Mouse (Mus musculus): ENCODE measurements at regions not wholly inside any gene's neighbourhood (a gene's known extent, or its start where the extent isn't known, plus 50 kb on each side); places are given as distances from the start of the nearest gene placed in this dataset.

GRCm38 (mm10) chr1:90380034-90380705, 176.4 kb downstream of the Ackr3 start:
- no peak overlapping the region for H3K27ac ChIP-seq (ENCODE audit: low read depth, low read length)
- no peaks in the 10 kb centered on the region for H3K9me3 ChIP-seq (ENCODE audit: control insufficient read depth, low read length)
- WGBS = 85% methylated on average over 9 of the region's 9 CpGs

GRCm38 (mm10) chr1:90382941-90383470, 179.2 kb downstream of the Ackr3 start:
- DNase-seq (ENCODE audit: low spot score, missing footprints) (no peak), ATAC-seq (ENCODE audit: low FRiP score) (no peak)
- H3K4me3 ChIP-seq (ENCODE audit: low read depth, low read length) = no peak overlapping the region
- H3K27me3 ChIP-seq (ENCODE audit: control insufficient read depth, insufficient read depth, low read length) = no peaks in the 10 kb centered on the region
- no peak overlapping the region for H3K9ac ChIP-seq (ENCODE audit: low read length)
- H3K9me3 ChIP-seq (ENCODE audit: control insufficient read depth, low read length) = no peaks in the 10 kb centered on the region
- WGBS = 85% methylated on average over 11 of the region's 11 CpGs
- no peaks in the 10 kb centered on the region for H3K4me1 ChIP-seq (ENCODE audit: control insufficient read depth, insufficient read depth, low read length)
- H3K27ac ChIP-seq (ENCODE audit: low read depth, low read length) = no peak overlapping the region
- H3K36me3 ChIP-seq (ENCODE audit: control insufficient read depth, insufficient read depth, low read length) = no peaks in the 10 kb centered on the region
- H3K4me2 ChIP-seq = no peak overlapping the region

More at GRCm38 (mm10) chr1:90380034-90380705, 176.4 kb downstream of the Ackr3 start:
- DNase-seq (ENCODE audit: low spot score, missing footprints) (no peak), ATAC-seq (ENCODE audit: low FRiP score) (no peak)
- Histone ChIP-seq H3K27me3 (ENCODE audit: control insufficient read depth, insufficient read depth, low read length) (no peaks in the 10 kb centered on the region), H3K4me1 (ENCODE audit: control insufficient read depth, insufficient read depth, low read length) (no peaks in the 10 kb centered on the region), H3K4me2 (no peak overlapping the region), H3K4me3 (ENCODE audit: low read depth, low read length) (no peak overlapping the region), H3K36me3 (ENCODE audit: control insufficient read depth, insufficient read depth, low read length) (no peaks in the 10 kb centered on the region), H3K9ac (ENCODE audit: low read length) (no peak overlapping the region)

GRCm38 (mm10) chr1:90385024-90385423, 181.2 kb downstream of the Ackr3 start:
- Histone ChIP-seq H3K27me3 (ENCODE audit: control insufficient read depth, insufficient read depth, low read length) (no peaks in the 10 kb centered on the region), H3K27ac (ENCODE audit: low read depth, low read length) (no peak overlapping the region), H3K36me3 (ENCODE audit: control insufficient read depth, insufficient read depth, low read length) (no peaks in the 10 kb centered on the region), H3K4me2 (no peak overlapping the region), H3K9me3 (ENCODE audit: control insufficient read depth, low read length) (no peaks in the 10 kb centered on the region), H3K9ac (ENCODE audit: low read length) (no peak overlapping the region), H3K4me3 (ENCODE audit: low read depth, low read length) (no peak overlapping the region), H3K4me1 (ENCODE audit: control insufficient read depth, insufficient read depth, low read length) (no peaks in the 10 kb centered on the region)
- WGBS = 81% methylated on average over 4 of the region's 4 CpGs
- DNase-seq (ENCODE audit: low spot score, missing footprints) = no peak
- no peak for ATAC-seq (ENCODE audit: low FRiP score)

GRCm38 (mm10) chr1:90386792-90387191, 183.0 kb downstream of the Ackr3 start:
- Histone ChIP-seq H3K4me3 (ENCODE audit: low read depth, low read length) (no peak overlapping the region), H3K9me3 (ENCODE audit: control insufficient read depth, low read length) (no peaks in the 10 kb centered on the region), H3K9ac (ENCODE audit: low read length) (no peak overlapping the region), H3K27me3 (ENCODE audit: control insufficient read depth, insufficient read depth, low read length) (no peaks in the 10 kb centered on the region), H3K4me1 (ENCODE audit: control insufficient read depth, insufficient read depth, low read length) (no peaks in the 10 kb centered on the region), H3K36me3 (ENCODE audit: control insufficient read depth, insufficient read depth, low read length) (no peaks in the 10 kb centered on the region), H3K27ac (ENCODE audit: low read depth, low read length) (no peak overlapping the region), H3K4me2 (no peak overlapping the region)
- WGBS = 92% methylated on average over 7 of the region's 7 CpGs
- ATAC-seq (ENCODE audit: low FRiP score) = no peak
- no peak for DNase-seq (ENCODE audit: low spot score, missing footprints)

- ATAC-seq (ENCODE audit: low FRiP score) = no peak
- Histone ChIP-seq H3K9ac (ENCODE audit: low read length) (no peak overlapping the region), H3K27ac (ENCODE audit: low read depth, low read length) (no peak overlapping the region), H3K36me3 (ENCODE audit: control insufficient read depth, insufficient read depth, low read length) (no peaks in the 10 kb centered on the region), H3K4me1 (ENCODE audit: control insufficient read depth, insufficient read depth, low read length) (no peaks in the 10 kb centered on the region), H3K27me3 (ENCODE audit: control insufficient read depth, insufficient read depth, low read length) (no peaks in the 10 kb centered on the region), H3K9me3 (ENCODE audit: control insufficient read depth, low read length) (no peaks in the 10 kb centered on the region), H3K4me2 (no peak overlapping the region), H3K4me3 (ENCODE audit: low read depth, low read length) (no peak overlapping the region)
- no peak for DNase-seq (ENCODE audit: low spot score, missing footprints)
- WGBS = 90% methylated on average over 7 of the region's 7 CpGs
Observed at GRCm38 (mm10) chr1:90390422-90390821, 186.6 kb downstream of the Ackr3 start.

- DNase-seq (ENCODE audit: low spot score, missing footprints) (no peak), ATAC-seq (ENCODE audit: low FRiP score) (no peak)
- 85% methylated on average over 5 of the region's 5 CpGs for WGBS
- no peaks in the 10 kb centered on the region for H3K27me3 ChIP-seq (ENCODE audit: control insufficient read depth, insufficient read depth, low read length)
- no peak overlapping the region for H3K9ac ChIP-seq (ENCODE audit: low read length)
- H3K4me2 ChIP-seq = no peak overlapping the region
- no peak overlapping the region for H3K4me3 ChIP-seq (ENCODE audit: low read depth, low read length)
- no peaks in the 10 kb centered on the region for H3K4me1 ChIP-seq (ENCODE audit: control insufficient read depth, insufficient read depth, low read length)
- no peaks in the 10 kb centered on the region for H3K36me3 ChIP-seq (ENCODE audit: control insufficient read depth, insufficient read depth, low read length)
- H3K9me3 ChIP-seq (ENCODE audit: control insufficient read depth, low read length) = no peaks in the 10 kb centered on the region
- no peak overlapping the region for H3K27ac ChIP-seq (ENCODE audit: low read depth, low read length)
Observed at GRCm38 (mm10) chr1:90393861-90394260, 190.1 kb downstream of the Ackr3 start.

GRCm38 (mm10) chr1:90395331-90396016, 191.7 kb downstream of the Ackr3 start:
- no peak overlapping the region for H3K4me2 ChIP-seq
- no peaks in the 10 kb centered on the region for H3K9me3 ChIP-seq (ENCODE audit: control insufficient read depth, low read length)
- no peak overlapping the region for H3K4me3 ChIP-seq (ENCODE audit: low read depth, low read length)
- ATAC-seq (ENCODE audit: low FRiP score) = no peak
- no peak overlapping the region for H3K27ac ChIP-seq (ENCODE audit: low read depth, low read length)
- 88% methylated on average over 5 of the region's 5 CpGs for WGBS
- H3K4me1 ChIP-seq (ENCODE audit: control insufficient read depth, insufficient read depth, low read length) = no peaks in the 10 kb centered on the region
- H3K27me3 ChIP-seq (ENCODE audit: control insufficient read depth, insufficient read depth, low read length) = no peaks in the 10 kb centered on the region
- H3K36me3 ChIP-seq (ENCODE audit: control insufficient read depth, insufficient read depth, low read length) = no peaks in the 10 kb centered on the region
- no peak for DNase-seq (ENCODE audit: low spot score, missing footprints)
- no peak overlapping the region for H3K9ac ChIP-seq (ENCODE audit: low read length)

- H3K27ac ChIP-seq (ENCODE audit: low read depth, low read length) = no peak overlapping the region
- WGBS = 77% methylated on average over 1 of the region's 1 CpGs
- DNase-seq (ENCODE audit: low spot score, missing footprints) = no peak
- H3K9ac ChIP-seq (ENCODE audit: low read length) = no peak overlapping the region
- H3K4me2 ChIP-seq = no peak overlapping the region
- H3K9me3 ChIP-seq (ENCODE audit: control insufficient read depth, low read length) = no peaks in the 10 kb centered on the region
- H3K36me3 ChIP-seq (ENCODE audit: control insufficient read depth, insufficient read depth, low read length) = no peaks in the 10 kb centered on the region
- H3K27me3 ChIP-seq (ENCODE audit: control insufficient read depth, insufficient read depth, low read length) = no peaks in the 10 kb centered on the region
- ATAC-seq (ENCODE audit: low FRiP score) = no peak
- no peaks in the 10 kb centered on the region for H3K4me1 ChIP-seq (ENCODE audit: control insufficient read depth, insufficient read depth, low read length)
- no peak overlapping the region for H3K4me3 ChIP-seq (ENCODE audit: low read depth, low read length)
Observed at GRCm38 (mm10) chr1:90396660-90397059, 192.9 kb downstream of the Ackr3 start.

GRCm38 (mm10) chr1:90397355-90397754, 193.6 kb downstream of the Ackr3 start:
- Histone ChIP-seq H3K4me3 (ENCODE audit: low read depth, low read length) (no peak overlapping the region), H3K4me1 (ENCODE audit: control insufficient read depth, insufficient read depth, low read length) (no peaks in the 10 kb centered on the region), H3K36me3 (ENCODE audit: control insufficient read depth, insufficient read depth, low read length) (no peaks in the 10 kb centered on the region), H3K27ac (ENCODE audit: low read depth, low read length) (no peak overlapping the region), H3K4me2 (no peak overlapping the region), H3K9ac (ENCODE audit: low read length) (no peak overlapping the region), H3K27me3 (ENCODE audit: control insufficient read depth, insufficient read depth, low read length) (no peaks in the 10 kb centered on the region), H3K9me3 (ENCODE audit: control insufficient read depth, low read length) (no peaks in the 10 kb centered on the region)
- DNase-seq (ENCODE audit: low spot score, missing footprints) = no peak
- WGBS = 29% methylated on average over 5 of the region's 5 CpGs
- ATAC-seq (ENCODE audit: low FRiP score) = no peak

Measured in midbrain, embryonic 11.5 days (tissue).